Mouse (Mus musculus) CD8-positive naive resting alpha-beta T cell, adult 2 months (primary cell): ENCODE data around the gene Mprip.
"Not testable (repeated sequence)": the region's sequence is repeated elsewhere in the genome, so short reads cannot be mapped to it uniquely, and the experiment has no call there.

ENCODE experiments used
- DNase-seq, 2 experiments: peaks; one replicate each; pipeline ENCODE4 v3.0.0; 2022; ENCODE audit warnings: low read depth in 2 of 2, low spot score in 2 of 2

Mprip gene

GRCm38 (mm10) chr11:59707931-59708611 is 47.0 kb downstream of the Mprip start:
- DNase-seq = no peak

GRCm38 (mm10) chr11:59715424-59715840 is 54.3 kb downstream of the Mprip start:
- DNase-seq = no peak

GRCm38 (mm10) chr11:59717801-59718291 is 56.7 kb downstream of the Mprip start:
- no peak for DNase-seq

GRCm38 (mm10) chr11:59719185-59719584 is 58.1 kb downstream of the Mprip start:
- no peak for DNase-seq

- DNase-seq = no peak
These were observed 60.3 kb downstream of the Mprip start for GRCm38 (mm10) chr11:59721385-59721784.

GRCm38 (mm10) chr11:59727204-59727603 is 66.1 kb downstream of the Mprip start:
- DNase-seq = no peak

DNA sequence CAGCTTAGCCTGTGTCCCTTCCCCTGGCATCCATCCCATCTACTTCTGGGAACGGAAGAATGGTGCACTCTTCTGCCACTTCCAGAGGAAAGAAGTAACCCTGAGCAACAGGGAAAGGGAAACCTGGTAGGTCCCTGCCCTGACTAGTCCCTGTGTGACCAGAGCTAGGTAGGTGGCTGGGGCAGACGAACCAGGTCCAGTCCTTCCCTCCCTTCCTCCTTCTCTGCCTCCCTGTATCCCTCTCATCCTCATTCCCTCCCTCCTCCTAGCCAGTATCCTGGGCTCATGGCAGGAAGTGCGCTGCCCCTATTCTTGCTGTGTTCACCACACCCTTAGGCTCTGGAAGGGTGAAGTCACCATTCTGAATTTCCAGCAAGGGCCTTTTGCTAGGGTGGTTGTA is 70.7 kb downstream of the Mprip start:
- no peak for DNase-seq

DNA sequence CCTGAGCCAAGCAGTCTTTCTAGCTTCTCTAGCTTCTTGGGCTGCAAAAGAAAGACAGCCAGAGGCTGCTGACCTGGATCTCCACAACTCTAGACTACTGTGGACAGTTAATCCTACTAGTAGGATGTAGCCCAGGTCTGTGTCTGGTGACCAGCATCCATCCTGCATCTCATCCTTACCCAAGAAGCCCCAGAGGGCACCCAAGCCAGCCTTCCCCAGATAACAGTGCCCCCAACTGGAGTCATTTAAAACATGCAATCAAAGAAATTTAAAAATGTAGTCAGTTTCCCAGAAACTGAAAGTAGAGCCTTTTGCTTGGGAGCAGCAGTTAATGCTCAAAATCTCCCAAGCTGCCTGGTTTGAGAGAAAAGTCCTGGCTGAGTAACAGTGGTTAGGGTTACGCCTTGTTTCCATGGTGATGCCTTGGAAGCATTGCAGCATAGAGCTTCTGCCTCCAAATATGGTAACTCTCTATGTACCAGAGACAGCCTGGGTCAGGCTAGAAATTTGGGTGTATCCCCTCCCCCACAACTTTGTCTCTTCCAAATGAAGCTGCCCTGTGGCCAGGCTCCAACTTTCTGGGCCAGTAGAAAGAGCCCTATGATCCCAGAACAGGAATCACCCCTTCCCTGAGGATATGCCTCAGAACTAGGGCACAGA is 71.4 kb downstream of the Mprip start:
- no peak for DNase-seq

DNA sequence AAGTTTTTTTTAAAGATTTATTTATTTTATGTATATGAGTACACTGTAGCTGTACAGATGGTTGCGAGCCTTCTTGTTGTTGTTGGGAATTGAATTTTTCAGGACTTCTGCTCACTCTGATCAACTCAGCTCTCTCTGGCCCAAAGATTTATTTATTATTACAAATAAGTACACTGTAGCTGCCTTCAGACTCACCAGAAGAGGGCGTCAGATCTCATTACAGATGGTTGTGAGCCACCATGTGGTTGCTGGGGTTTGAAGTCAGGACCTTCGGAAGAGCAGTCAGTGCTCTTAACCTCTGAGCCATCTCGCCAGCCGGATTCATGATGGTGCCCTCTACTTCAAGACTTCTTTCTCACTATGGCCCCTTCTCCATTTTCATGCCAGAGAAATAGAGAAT is 72.5 kb downstream of the Mprip start:
- not testable (repeated sequence) for DNase-seq

DNA sequence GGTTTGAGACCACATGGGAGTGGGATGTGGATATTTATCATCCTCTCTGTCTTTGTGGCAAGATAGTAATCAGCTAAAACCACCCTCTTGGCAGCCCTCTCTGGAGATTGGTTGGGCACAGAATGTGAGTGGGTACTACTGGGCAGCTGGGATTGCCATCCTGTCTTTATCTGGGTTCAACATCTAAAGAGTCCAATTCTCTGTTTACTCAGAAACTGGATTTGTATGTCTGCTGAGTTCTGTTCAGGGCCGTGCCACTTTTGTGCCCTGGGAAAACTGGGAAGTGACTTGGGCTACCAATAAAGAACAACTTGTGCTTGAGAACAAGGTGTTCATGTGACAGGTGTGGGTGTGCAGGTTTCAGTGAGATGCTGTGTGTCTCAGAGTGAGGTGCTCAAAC is 73.2 kb downstream of the Mprip start:
- no peak for DNase-seq

DNA sequence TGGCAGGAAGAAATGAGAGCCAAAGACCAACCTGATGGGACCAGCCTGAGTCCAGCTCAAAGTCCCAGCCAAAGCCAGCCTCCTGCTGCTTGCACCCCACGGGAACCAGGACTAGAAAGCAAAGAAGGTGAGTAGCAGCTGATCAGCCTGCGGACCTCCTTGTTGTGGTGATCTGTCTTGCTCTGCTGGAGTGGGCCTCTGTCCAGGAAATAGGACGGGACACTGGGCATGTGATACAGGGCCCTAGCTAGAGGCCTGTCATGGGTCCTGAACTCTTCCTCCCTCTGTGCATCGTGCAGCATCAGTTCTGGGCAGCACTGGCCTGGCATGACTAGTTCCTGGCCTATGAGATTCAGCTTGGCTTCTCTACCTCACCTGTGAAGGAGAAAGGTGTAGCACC is 74.8 kb downstream of the Mprip start:
- not testable (repeated sequence) for DNase-seq

GRCm38 (mm10) chr11:59737250-59737649 is 76.1 kb downstream of the Mprip start:
- no peak for DNase-seq

DNA sequence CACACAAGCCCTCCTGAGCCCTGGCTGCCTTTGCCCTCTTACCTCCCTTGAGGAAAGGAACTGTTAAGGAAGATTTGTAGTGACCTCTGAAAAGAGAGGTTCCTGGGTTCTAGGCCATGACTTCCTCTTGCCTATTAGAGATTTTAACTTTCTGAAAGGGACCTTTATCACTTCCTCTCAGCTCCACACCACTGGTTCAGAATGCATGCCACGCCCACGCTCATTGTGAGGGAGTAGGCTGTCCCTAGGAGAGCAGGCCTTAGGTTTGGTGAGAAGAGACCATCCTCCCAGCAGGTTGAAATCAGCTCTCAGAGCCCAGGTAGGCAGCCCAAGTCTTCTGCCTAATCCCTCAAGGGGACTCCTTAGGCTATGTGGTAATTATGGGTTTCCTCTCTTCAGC is 78.9 kb downstream of the Mprip start:
- no peak for DNase-seq

DNA sequence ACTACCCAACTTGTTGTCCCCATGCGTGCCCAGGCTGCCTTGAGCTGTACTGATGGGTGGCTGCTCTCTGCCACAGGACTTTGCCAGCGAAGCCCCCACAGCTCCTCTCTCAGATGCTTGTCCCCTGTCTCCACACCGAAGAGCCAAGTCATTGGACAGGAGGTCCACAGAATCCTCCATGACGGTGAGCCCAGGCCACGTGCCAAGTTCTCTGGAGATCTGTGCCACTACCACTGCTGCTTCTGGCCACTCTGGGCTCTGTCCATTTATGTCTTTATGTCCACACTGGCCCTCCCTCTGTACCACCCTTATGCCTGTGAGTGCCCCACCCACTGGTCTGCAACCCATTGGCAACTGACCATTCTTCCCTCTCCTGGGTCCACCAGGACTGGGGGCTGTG is 80.8 kb downstream of the Mprip start:
- no peak for DNase-seq

DNA sequence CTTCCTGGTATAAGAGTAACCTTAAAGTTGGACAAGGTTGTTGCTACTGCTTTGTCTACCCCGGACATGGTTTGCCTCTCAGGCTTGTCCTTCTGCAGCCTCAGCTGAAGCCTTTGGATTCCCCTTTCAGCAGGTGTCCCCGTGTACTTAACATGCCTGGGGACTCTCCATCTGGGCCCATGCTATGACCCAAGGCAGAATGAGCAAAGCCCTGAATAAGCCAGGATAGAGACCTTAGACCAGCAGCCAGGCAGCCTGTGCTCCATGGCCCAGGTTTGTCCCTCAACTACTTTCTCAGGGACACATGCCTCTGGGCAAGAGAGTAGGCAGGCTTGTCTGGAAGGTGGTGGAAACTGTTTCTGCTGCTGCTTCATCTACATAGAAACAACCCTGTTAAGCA is 82.2 kb downstream of the Mprip start:
- DNase-seq = no peak

DNA sequence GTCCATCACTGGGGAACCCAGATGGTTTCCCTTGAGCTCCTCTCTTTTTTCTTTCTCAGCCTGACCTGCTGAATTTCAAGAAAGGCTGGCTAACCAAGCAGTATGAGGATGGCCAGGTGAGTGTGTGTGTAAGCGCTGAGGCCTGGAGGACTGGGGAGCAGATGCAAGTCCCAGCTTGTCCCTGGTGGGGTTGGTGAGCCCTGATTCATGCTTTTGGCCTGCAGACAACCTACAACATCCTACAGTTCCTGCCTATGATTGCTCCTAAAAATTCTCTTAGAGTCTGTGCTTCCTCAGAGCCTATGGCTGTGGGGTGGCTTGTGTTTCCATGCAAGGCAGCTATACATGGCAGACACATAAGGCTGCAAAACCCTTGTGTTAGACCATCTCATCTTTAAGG is 82.6 kb downstream of the Mprip start:
- no peak for DNase-seq

- DNase-seq = no peak
These were observed 83.3 kb downstream of the Mprip start for GRCm38 (mm10) chr11:59744374-59744773.

- no peak for DNase-seq
These were observed 84.7 kb downstream of the Mprip start for GRCm38 (mm10) chr11:59745851-59746250.

DNA sequence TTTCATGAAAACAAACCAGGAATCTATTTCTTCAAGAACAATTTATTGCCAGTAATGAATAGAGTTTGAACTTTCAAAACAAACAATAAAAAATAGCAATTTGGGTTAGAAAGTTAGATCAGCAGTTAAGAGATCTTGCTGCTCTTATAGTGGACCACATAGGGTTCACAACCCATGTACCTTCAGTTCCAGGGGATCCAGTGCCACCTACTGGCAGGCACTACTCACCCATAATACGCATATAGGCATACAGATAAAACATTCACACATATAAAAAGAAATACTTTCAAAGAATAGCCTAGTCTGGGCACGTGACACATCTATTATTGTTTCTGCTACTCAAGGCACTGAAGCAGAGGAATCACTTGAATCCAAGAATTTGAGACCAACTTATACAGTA is 85.5 kb downstream of the Mprip start:
- no peak for DNase-seq

DNA sequence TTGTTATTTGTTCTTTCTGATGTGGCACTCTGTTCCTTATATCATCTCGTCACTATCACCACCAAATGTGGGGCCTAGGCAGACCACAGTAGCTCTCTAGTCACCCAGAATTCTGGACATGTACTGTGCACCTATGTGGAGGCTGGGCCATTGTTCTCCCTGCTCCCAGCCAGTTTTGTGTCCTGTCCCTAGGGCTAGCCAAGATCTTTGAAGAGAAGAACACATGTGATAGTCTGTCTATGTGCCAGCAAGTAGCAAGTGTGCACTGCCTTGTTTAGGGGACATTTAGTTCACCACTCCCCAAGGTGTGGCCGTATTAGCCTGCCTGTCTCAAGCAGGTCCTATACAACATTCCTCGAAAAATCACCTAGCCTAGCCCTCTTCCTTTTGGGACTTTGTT is 87.9 kb downstream of the Mprip start:
- no peak for DNase-seq

DNA sequence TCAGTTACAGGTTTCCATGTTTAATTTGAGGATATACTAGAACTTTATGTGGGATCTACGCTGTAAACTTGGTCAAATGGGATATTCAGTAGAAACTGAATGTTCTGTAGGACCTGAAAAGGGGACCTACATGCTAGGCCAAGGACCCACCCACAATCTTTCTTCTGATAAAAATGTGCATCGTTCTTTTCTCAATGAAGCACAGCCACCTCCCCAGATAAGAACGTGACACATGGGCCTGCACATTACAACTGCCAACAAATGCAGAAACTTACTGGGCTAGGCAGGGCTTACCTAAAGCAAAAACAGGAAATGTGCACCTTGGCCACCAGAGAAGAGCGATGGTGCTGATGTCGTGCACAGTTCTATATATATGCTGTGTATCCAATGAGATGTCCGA is 93.4 kb downstream of the Mprip start:
- DNase-seq = no peak

DNA sequence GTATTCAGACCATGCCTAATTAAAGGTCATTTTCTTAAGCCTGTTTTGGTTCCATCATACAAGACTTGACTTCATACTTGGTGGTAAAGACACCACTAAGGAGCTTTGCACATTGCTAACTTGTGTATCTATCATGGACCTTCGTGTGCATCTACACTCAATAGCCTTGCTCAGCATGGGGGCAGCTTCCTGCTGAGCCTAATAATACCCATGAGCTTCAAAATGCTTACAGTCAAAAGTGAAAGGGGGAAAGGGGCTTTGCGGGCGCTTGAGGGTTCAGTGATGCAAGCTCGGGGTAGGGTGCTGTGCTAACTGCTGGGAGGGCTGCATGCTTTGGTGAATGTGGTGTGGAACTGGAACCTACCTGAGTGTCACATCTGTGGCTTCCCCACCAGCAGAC is 95.2 kb downstream of the Mprip start:
- no peak for DNase-seq
